Mouse (Mus musculus) c-Kit-positive CD71-negative TER-119-negative erythroid progenitor cells, embryonic 14.5 days (primary cell): Measurements from ENCODE around the gene Eif5a.

Experiments used
- DNase-seq: peaks from one replicate; pipeline ENCODE4 v3.0.0-alpha.2; 2013; ENCODE audit warnings: low read depth

The Eif5a gene

DNA sequence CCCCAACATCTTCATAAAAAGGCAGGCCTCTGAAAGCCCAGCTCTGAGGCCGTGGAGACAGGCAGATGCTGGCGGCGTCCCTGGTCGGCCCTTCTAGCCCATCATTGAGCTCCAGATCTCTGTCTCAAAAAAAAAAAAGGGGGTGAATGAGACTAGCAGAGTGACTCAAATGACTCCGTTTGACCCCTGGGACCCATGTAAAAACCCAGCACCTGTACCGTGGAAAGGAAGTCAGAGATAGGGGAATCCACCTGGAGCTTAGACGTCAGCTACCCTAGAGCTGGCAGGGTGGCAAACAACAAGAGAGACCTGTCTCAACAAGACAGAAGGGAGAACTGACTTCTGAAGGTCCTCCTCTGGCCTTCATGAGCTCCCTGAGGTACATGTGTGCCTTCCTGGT lies 49.9 kb downstream of the Eif5a start:
- no peak for DNase-seq

DNA sequence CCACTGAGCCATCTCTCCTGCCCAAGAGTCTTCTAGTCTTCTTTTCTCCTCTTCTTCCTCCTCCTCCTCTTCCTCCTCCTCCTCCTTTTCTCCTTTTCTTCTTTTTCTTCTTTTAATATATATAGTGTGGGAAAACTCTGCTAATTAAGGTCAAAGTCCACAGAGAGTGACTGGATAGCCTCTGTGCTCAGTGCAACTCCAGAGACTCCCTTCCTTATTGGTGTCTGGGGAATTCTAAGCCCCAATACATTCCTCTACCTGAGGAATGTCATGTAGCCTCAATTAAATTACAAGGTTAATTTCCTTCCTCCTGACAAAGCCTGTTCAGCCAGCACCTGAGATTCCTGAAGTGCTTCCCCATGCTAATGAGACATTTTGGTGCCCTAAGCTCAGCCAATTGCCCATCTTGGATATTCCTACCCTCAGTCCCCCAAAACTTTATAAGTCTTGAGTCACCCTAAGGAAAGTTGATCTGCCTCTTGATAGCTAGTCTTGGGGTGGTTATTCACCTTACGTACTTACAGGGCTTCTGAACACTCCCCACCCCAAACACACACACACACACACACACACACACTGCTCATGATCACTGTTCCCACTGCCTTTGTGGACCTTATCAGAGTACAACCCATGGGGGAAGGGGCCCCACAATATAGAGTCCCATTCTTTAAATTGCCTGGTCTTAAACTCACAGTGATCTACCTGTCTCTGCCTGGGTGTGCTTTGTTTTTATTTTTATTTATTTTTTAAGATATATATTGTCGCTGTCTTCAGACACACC lies 51.3 kb downstream of the Eif5a start:
- no peak for DNase-seq

DNA sequence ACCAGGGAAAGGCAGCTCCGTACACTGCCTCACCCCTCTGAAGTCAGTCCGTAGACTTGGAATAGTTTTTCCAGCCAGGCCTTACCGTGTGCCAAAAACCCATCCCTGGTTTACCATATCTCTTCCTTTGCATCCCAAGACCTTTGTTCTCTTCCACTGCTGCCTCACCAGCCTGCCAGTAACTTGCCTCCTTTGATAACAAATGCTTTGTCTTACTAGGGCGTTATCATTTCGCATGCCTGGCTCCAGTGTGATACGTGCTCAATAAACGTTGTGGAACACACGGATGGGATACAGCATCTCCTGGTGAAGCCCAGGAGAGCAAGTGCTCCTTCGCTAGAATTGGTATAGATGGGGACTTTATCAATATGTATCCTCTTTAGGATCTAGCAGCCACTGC lies 54.4 kb downstream of the Eif5a start:
- no peak for DNase-seq
